Mouse (Mus musculus): ENCODE results near the gene Clrn1. TPM values are rescaled to one million over a fixed set of nuclear protein-coding genes. Genes with fewer than 3 reads are reported as not detected.

The Clrn1 gene
- not detected for polyA plus RNA-seq (2014; fragmentation: Illumina TruSeq; extraction: RNeasy Lipid Tissue Mini Kit (QIAGEN cat#74804); ENCODE audit: low read depth, low replicate concordance)

DNA sequence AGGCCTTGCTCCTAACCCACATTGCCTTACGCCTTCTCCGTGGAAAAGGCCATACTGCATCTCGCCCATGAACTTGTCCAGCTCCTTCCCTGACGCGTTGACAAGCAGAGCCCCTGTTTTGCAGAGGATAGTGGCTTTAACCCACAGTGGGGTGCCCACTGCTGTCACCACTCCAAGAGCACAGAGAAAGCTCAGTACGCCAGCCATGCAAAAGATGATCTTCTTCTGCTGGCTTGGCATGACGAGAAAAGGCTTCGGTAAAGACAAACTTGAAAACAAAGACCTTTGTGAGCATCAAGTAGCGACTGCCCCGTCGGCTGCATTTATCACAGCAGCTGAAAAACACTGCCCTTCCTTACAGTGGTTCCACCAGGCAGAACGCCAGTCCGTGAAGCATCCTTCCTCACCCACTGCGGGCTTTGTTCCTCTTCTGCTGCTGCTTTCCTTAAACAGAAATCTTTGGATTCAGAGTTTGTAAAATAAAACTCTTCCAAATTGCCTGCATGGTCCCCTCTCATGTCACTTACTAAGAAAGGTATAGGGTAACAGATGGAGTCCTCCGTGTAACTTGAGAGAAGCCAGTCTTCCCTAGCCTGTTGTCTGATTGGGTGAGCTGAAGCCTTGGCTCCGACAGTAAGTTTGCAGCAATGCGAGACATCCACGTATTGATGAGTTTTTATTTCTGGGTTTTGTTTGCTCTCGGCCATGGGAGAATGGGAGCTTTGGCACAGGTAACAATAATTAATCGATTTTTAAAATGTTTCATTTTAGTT lies at the start of gene Clrn1:
Gene Clrn1 (minus strand): TSS at position 540 of the 773 bp plus-strand sequence.

DNA sequence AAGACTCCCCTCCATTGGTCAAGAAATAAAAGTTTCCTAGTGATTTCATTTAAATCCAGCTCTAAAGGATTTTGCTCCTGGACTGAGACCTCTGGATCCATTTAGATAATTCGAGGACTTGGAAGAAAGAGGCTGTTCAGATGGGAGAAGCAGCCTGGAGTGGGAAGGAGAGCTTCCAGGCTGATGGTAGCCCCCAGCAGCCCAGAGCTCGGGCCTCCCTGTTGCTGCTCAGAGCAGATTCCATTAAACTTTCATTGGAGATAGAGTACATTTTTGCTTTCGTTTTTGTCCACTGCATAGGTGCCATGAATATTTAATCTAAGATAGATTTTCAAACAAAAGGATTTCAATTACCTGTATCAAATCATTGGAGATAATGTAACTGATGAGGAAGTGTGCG lies 62.9 kb downstream of the Clrn1 start, which contains the start of gene Mindy4b-ps:
Gene Mindy4b-ps (minus strand): TSS at position 101 of the 400 bp plus-strand sequence.

Other genes starting within 250 kb of the Clrn1 start
- gene Erich6, start 248.1 kb downstream of the Clrn1 start, polyA plus RNA-seq (2014; fragmentation: Illumina TruSeq; extraction: RNeasy Lipid Tissue Mini Kit (QIAGEN cat#74804); ENCODE audit: low read depth, low replicate concordance): not detected
- 10.4 TPM for gene Siah2, start 192.9 kb downstream of the Clrn1 start, polyA plus RNA-seq (2014; fragmentation: Illumina TruSeq; extraction: RNeasy Lipid Tissue Mini Kit (QIAGEN cat#74804); ENCODE audit: low read depth, low replicate concordance)
- gene Mindy4b-ps, start 63.0 kb downstream of the Clrn1 start, polyA plus RNA-seq (2014; fragmentation: Illumina TruSeq; extraction: RNeasy Lipid Tissue Mini Kit (QIAGEN cat#74804); ENCODE audit: low read depth, low replicate concordance): not detected
- 1.3 TPM for gene Med12l, start 120.5 kb upstream of the Clrn1 start, polyA plus RNA-seq (2014; fragmentation: Illumina TruSeq; extraction: RNeasy Lipid Tissue Mini Kit (QIAGEN cat#74804); ENCODE audit: low read depth, low replicate concordance)
- 0.40 TPM for gene Gpr171, start 216.5 kb upstream of the Clrn1 start, polyA plus RNA-seq (2014; fragmentation: Illumina TruSeq; extraction: RNeasy Lipid Tissue Mini Kit (QIAGEN cat#74804); ENCODE audit: low read depth, low replicate concordance)